Mouse (Mus musculus) forebrain, embryonic 13.5 days (tissue): ENCODE measurements around the gene Tuba1c. TPM values are rescaled to one million over a fixed set of nuclear protein-coding genes. Genes with fewer than 3 reads are reported as not detected.

Source experiments
- ATAC-seq: fragments of 200-750 bp; cut with Nextera tagmentation; 2 replicates; pipeline ENCODE4 v1.8.0; 2017
- H3K27ac ChIP-seq: fragments of 300-500 bp; sonication (generic); 2 replicates; pipeline ENCODE4 v1.5.1; 2015; ENCODE audit warnings: inconsistent platforms, mild to moderate bottlenecking, moderate library complexity
- H3K27me3 ChIP-seq: fragments of 300-500 bp; sonication (generic); 2 replicates; pipeline ENCODE4 v1.6.1; 2015; ENCODE audit warnings: mild to moderate bottlenecking, inconsistent platforms
- H3K36me3 ChIP-seq: fragments of 300-500 bp; sonication (generic); 2 replicates; pipeline ENCODE4 v1.6.1; 2015; ENCODE audit warnings: mild to moderate bottlenecking, inconsistent platforms; ENCODE audit not compliant: poor library complexity, severe bottlenecking
- H3K4me1 ChIP-seq: fragments of 300-500 bp; sonication (generic); 2 replicates; pipeline ENCODE4 v1.6.1; 2015; ENCODE audit warnings: inconsistent platforms
- H3K4me2 ChIP-seq: fragments of 300-500 bp; sonication (generic); 2 replicates; pipeline ENCODE4 v1.6.1; 2015; ENCODE audit warnings: inconsistent platforms, mild to moderate bottlenecking, moderate library complexity
- H3K4me3 ChIP-seq: fragments of 300-500 bp; sonication (generic); 2 replicates; pipeline ENCODE4 v1.5.1; 2015; ENCODE audit warnings: mild to moderate bottlenecking, inconsistent platforms
- H3K9ac ChIP-seq: fragments of 300-500 bp; sonication (generic); 2 replicates; pipeline ENCODE4 v1.6.1; 2015; ENCODE audit warnings: mild to moderate bottlenecking, inconsistent platforms
- H3K9me3 ChIP-seq: fragments of 300-500 bp; sonication (generic); replicated peaks from 2 replicates; pipeline ENCODE4 v1.6.1; 2016; ENCODE audit warnings: inconsistent platforms
- WGBS: fragments of 180-500 bp; shearing (Covaris S2); methylation state at CpG from one replicate; pipeline ENCODE4 v1.1.7; 2015; 5-methylcytosine and 5-hydroxymethylcytosine counted together
- polyA plus RNA-seq: library from polyadenylated mRNA; unstranded; fragments of >200 nt; fragmentation: Nextera tagmentation; extraction: Ambion mirVana; gene quantifications from 2 replicates; pipeline ENCODE4 v1.2.1, GENCODE M21; 2015

Gene Tuba1c
- polyA plus RNA-seq, 1 experiment from 2014 or later = 97.6 TPM

DNA sequence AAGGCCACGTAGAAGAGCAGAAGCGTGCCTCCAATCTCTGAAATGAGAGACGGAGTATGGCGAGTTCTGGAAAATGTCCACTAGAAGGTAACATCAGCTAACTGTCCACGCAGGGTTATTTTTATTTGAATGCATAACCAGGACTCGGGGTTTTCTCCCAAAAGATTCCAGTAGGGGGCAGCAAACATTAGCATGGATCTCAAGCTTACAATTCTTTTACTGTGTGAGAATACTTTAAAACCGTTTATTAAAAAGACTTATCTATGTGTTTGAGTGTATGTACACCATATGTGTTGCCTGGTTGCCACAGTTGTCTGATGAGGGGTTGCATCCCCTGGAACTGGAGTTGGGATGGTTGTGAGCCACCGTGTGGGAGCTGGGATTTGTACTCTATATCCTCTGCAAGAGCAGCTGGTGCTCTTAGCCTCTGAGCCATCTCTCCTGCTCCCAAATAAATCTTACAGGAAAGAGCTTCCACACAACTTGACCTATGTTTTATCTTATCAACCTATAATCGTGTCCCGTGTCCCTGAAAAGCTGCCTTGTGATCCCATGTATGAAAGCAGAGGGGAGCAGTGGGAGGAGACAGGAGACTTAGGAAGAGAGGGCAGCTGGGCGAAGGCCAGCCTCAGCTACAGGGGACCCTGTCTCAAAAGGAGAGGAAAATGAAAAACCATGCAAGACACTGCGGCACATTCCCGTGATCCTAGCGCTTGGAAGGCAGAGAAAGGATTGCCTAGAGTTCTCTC is 29.0 kb upstream of the Tuba1c start:
- ATAC-seq = 0 out of 2 replicates have a peak, but pooled peaks have one; percentile 41
- Histone ChIP-seq H3K4me3 (no peak overlapping the region), H3K4me1 (peaks cover 11% of the 10 kb centered on the region), H3K27me3 (0 out of 2 replicates have a peak, but pooled peaks cover 6% of the 10 kb centered on the region), H3K4me2 (0 out of 2 replicates have a peak overlapping the region, but pooled peaks have one; percentile 39), H3K36me3 (no peaks in the 10 kb centered on the region), H3K9me3 (no peaks in the 10 kb centered on the region), H3K9ac (no peak overlapping the region), H3K27ac (no peak overlapping the region; the same call in 1 of the 2 replicates)
- WGBS = 33% methylated on average over 14 of the region's 14 CpGs

DNA sequence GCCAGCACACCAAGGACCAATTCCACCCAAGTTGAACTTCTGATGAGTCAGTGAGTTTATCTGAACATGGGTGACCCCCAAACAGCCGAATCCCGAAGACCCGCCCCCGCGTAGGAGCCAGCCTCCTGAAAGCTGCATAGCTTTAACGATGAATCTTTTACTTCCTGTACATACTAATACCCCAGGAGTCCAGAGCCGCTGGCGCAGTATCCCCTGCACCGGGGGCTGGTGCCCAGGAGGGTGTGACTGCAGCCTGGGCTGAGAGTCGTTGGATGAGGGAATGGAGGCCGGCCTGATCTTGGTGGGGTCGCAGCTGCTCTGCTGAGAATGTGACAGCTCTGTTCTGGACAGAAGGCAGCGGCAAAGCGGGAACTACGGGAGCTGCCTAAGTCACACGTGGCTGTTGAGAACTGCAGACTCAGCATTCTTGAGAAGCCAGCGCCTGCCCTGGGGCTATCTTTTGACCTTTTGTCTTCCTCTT is 28.2 kb upstream of the Tuba1c start:
- 20% methylated on average over 17 of the region's 17 CpGs for WGBS
- ATAC-seq = 0 out of 2 replicates have a peak, but pooled peaks have one; percentile 13
- Histone ChIP-seq H3K4me1 (peaks cover 11% of the 10 kb centered on the region), H3K4me3 (peak overlapping the region; percentile 7; the same call in 1 of the 2 replicates), H3K27ac (no peak overlapping the region), H3K27me3 (0 out of 2 replicates have a peak, but pooled peaks cover 6% of the 10 kb centered on the region), H3K4me2 (peak overlapping the region; percentile 39), H3K9me3 (no peaks in the 10 kb centered on the region), H3K9ac (0 out of 2 replicates have a peak overlapping the region, but pooled peaks have one; percentile 18), H3K36me3 (no peaks in the 10 kb centered on the region)

DNA sequence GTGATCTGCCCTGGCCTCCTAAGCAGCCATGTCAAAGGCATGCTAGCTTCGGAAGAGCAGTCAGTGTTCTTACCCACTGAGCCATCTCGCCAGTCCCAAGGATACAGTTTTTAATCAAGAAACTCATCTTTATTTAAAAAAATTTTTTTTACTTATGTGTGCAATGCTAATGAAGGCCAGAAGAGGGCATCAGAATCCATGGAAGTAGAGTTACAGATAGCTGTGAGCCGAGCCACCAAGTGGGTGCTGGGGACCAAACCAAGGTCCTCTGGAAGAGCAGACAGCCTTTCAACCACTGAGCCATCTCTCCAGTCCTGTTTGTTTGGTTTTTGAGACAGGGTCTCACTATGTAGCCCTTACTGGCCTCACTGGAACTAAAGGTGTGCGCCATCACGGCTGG is 26.1 kb upstream of the Tuba1c start:
- WGBS = 94% methylated on average over 5 of the region's 5 CpGs
- no peak overlapping the region for H3K27ac ChIP-seq
- H3K4me2 ChIP-seq = no peak overlapping the region
- H3K4me1 ChIP-seq = peaks cover 11% of the 10 kb centered on the region
- no peak overlapping the region for H3K9ac ChIP-seq
- H3K9me3 ChIP-seq = no peaks in the 10 kb centered on the region
- ATAC-seq = no peak
- H3K27me3 ChIP-seq = 0 out of 2 replicates have a peak, but pooled peaks cover 6% of the 10 kb centered on the region
- no peak overlapping the region for H3K4me3 ChIP-seq
- H3K36me3 ChIP-seq = no peaks in the 10 kb centered on the region

DNA sequence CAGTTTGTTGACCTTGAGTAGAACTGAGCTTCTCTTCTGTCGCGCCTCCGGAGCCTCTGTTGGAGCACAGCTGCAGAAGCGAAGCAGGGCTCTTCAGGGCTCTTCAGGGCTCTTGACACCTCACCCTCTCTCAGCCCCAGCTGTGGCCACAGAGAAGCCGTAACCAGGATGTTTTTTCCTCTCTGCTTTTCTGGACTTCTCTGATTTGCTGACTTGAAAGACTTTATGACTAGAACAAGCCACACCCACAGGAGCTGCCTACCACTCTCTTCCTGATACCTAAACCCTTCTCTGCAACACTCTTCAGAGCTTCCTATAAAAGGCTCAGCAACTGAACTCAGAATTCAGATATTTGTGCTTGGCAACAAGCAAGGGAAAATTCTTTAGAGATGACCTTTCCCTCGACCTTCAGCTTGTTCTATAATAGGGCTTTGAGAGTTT is 20.9 kb upstream of the Tuba1c start:
- Histone ChIP-seq H3K9ac (no peak overlapping the region), H3K27me3 (no peaks in the 10 kb centered on the region), H3K4me1 (no peaks in the 10 kb centered on the region), H3K4me3 (no peak overlapping the region), H3K4me2 (no peak overlapping the region), H3K27ac (no peak overlapping the region), H3K9me3 (no peaks in the 10 kb centered on the region), H3K36me3 (no peaks in the 10 kb centered on the region)
- ATAC-seq = no peak
- WGBS = 76% methylated on average over 6 of the region's 6 CpGs

DNA sequence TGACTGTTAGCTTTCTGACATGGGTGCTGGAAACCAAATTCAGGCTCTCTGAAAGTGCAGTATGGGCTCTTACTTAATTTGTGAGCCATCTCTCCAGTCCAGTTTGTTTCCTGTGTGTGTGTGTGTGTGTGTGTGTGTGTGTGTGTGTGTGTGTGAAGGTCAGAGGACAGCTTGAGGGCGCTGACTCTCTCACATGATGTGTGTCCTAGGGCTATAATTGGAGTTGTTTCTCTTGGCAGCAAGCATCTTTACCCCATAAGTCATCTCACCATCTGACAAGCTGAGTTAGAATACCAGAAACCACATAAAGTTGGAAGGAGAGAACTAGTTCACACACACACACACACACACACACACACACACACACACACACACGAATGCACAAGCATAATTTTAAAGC is 18.8 kb upstream of the Tuba1c start:
- WGBS = 82% methylated on average over 2 of the region's 2 CpGs
- Histone ChIP-seq H3K9ac (no peak overlapping the region), H3K4me1 (no peaks in the 10 kb centered on the region), H3K36me3 (no peaks in the 10 kb centered on the region), H3K27me3 (no peaks in the 10 kb centered on the region), H3K4me2 (no peak overlapping the region), H3K27ac (no peak overlapping the region), H3K9me3 (no peaks in the 10 kb centered on the region), H3K4me3 (no peak overlapping the region)
- no peak for ATAC-seq

DNA sequence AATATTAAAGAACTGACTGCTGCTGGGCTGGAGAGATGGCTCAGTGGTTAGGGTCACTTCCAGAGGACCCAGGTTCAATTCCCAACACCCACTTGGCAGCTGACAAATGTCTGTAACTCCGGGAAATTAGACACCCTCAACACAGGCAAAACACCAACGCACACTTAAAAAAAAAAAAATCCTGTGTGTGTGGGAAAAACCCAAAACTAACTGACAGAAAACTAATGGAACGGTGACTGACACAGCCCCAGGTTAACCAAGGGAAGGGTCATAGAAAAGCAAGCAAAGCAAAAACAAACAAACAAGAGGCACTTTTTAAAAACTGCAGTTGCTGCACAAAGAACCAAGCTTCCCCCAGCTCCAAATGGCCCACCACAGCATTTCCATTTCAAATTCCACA is 17.7 kb upstream of the Tuba1c start:
- no peaks in the 10 kb centered on the region for H3K36me3 ChIP-seq
- 90% methylated on average over 3 of the region's 3 CpGs for WGBS
- no peak overlapping the region for H3K4me2 ChIP-seq
- H3K4me1 ChIP-seq = no peaks in the 10 kb centered on the region
- H3K27me3 ChIP-seq = no peaks in the 10 kb centered on the region
- no peak overlapping the region for H3K9ac ChIP-seq
- H3K9me3 ChIP-seq = no peaks in the 10 kb centered on the region
- no peak overlapping the region for H3K27ac ChIP-seq
- no peak overlapping the region for H3K4me3 ChIP-seq
- ATAC-seq = no peak

DNA sequence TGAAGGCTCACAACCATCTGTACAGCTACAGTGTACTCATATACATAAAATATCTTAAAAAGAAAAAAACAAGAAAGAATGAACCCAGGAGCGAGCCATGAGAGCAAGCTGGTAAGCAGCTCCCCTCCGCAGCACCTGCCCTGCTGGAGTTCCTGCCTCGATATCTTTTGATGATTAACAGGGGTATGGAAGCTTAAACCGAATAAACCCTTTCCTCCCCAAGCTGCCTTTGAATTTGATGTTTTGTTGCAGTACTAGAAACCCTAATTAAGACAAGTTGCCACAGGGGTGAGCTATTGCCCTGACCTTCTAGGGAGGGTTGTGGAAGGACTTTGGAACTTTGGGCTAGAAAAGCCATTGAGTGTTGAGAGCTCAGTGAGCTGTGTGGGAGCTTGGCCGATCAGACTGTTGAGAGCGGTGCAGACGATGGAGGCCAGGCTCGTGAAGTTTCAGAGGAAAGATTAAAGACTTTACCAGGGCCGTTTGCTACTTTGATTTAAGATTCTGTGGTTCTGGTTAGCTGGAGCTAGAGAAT is 15.1 kb upstream of the Tuba1c start:
- 65% methylated on average over 9 of the region's 9 CpGs for WGBS
- Histone ChIP-seq H3K9me3 (no peaks in the 10 kb centered on the region), H3K9ac (no peak overlapping the region), H3K4me2 (no peak overlapping the region), H3K27me3 (no peaks in the 10 kb centered on the region), H3K27ac (no peak overlapping the region), H3K4me1 (peaks cover 7% of the 10 kb centered on the region; the same call in 1 of the 2 replicates), H3K4me3 (no peak overlapping the region), H3K36me3 (no peaks in the 10 kb centered on the region)
- ATAC-seq = no peak

DNA sequence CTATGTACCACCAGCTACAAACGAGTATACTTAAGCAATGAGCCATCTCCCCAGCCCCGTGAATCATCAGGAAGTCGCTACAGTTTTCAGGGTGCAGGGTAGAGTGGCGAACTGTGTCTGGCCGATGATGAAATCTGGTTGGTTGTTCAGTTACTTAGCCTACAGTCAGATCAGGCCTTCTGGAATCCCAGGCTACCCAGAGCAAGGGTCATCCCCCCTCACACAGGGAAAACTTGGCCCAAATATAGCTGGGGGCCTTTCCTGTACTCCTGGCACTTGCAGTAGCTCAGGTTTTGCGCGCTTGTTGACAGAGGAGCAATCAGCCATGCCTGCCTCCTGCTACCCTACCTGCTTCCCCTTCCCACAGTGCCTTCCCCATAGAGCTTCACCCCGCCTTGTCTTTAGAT is 12.3 kb upstream of the Tuba1c start:
- H3K4me2 ChIP-seq = no peak overlapping the region
- no peaks in the 10 kb centered on the region for H3K27me3 ChIP-seq
- H3K9ac ChIP-seq = no peak overlapping the region
- no peak overlapping the region for H3K4me3 ChIP-seq
- no peaks in the 10 kb centered on the region for H3K9me3 ChIP-seq
- peaks cover 7% of the 10 kb centered on the region; the same call in 1 of the 2 replicates for H3K4me1 ChIP-seq
- 87% methylated on average over 8 of the region's 8 CpGs for WGBS
- no peak for ATAC-seq
- no peaks in the 10 kb centered on the region for H3K36me3 ChIP-seq
- H3K27ac ChIP-seq = no peak overlapping the region

DNA sequence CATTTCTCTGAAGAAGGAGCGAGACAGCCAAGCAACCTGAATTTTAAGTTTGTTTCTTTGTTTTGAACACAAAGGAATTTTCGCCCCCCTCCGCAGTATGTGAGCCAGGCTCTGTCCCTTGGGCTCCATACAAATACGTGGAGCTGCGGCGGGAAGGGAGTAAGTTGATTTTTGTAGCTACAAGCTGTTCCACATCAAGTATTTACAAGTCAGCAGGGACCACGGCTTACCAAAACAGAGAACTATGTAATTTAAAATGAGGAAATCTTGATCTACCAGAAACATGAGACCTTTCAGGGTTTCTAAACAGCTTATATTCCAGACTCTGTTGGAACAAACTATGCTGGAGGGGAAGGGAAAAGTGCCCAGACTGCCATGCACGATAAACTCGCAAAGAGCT is 11.7 kb upstream of the Tuba1c start:
- no peak for ATAC-seq
- Histone ChIP-seq H3K4me2 (no peak overlapping the region), H3K27ac (no peak overlapping the region), H3K36me3 (no peaks in the 10 kb centered on the region), H3K27me3 (no peaks in the 10 kb centered on the region), H3K9ac (no peak overlapping the region), H3K9me3 (no peaks in the 10 kb centered on the region), H3K4me1 (peaks cover 7% of the 10 kb centered on the region; the same call in 1 of the 2 replicates), H3K4me3 (no peak overlapping the region)
- WGBS = 57% methylated on average over 9 of the region's 9 CpGs

DNA sequence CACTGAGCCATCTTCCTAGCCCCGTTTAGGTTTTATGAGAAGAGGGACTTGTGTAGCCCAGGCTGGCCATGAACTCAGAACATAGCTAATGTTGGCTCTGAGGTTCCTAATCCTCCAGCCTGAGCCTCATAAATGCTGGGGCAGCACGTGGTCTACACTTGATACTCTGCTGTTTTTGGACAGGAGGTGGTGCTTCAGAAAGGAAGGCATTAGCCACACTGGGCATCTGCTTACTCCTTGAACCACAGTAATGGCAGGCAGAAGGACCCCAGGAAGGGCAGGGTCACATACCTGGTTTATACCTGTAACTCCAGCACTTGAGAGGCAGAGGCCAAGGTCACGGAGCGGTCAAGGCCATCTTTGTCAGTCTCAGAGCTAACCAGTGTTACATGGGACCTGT is 11.1 kb upstream of the Tuba1c start:
- no peaks in the 10 kb centered on the region for H3K36me3 ChIP-seq
- no peak overlapping the region for H3K27ac ChIP-seq
- no peak overlapping the region for H3K9ac ChIP-seq
- H3K9me3 ChIP-seq = no peaks in the 10 kb centered on the region
- no peaks in the 10 kb centered on the region for H3K27me3 ChIP-seq
- H3K4me2 ChIP-seq = no peak overlapping the region
- 83% methylated on average over 4 of the region's 4 CpGs for WGBS
- no peak for ATAC-seq
- no peak overlapping the region for H3K4me3 ChIP-seq
- H3K4me1 ChIP-seq = peaks cover 7% of the 10 kb centered on the region; the same call in 1 of the 2 replicates

DNA sequence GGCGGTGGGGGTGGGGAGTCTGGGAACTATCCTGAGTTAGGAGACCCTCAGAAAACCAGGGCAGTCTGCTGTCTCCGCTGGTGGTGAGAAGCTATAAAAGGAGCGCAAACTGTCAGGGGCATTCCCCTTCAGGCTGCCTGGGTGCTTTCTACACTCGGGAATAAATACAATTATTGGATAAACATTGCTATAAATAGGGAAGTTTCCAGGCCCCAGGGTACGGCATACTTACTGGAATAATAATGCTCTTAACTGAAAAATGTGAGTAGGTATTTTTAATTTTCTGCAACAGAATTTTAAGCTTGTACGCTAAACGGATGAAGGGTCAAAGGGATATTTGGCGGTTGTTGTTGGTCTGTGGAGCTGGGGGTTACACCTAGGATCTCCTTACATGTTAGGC is 10.3 kb upstream of the Tuba1c start:
- H3K4me2 ChIP-seq = no peak overlapping the region
- peaks cover 7% of the 10 kb centered on the region; the same call in 1 of the 2 replicates for H3K4me1 ChIP-seq
- H3K27me3 ChIP-seq = no peaks in the 10 kb centered on the region
- ATAC-seq = no peak
- WGBS = 60% methylated on average over 8 of the region's 8 CpGs
- H3K4me3 ChIP-seq = no peak overlapping the region
- no peaks in the 10 kb centered on the region for H3K36me3 ChIP-seq
- H3K27ac ChIP-seq = no peak overlapping the region
- H3K9ac ChIP-seq = no peak overlapping the region
- no peaks in the 10 kb centered on the region for H3K9me3 ChIP-seq

DNA sequence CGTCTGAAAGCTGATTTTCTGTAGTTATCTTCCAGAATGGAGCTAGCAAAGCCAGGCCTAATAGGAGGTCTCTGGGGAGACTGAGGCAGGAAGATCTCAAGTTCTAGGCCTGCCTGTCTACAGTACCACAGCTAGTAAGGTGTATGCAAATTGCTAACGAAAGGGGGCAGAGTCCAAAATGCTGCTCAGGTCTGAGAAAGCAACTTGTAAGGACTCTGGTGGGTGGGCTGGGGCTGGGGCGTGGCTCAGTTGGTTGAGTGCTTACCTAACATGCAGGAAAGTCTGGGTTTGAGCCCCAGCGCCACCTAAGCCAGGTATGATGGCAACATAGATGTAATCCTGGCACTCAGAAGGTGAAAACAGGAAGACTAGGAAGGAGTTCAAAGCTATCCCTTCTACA is 9.5 kb upstream of the Tuba1c start:
- no peak for ATAC-seq
- Histone ChIP-seq H3K4me3 (no peak overlapping the region), H3K27ac (no peak overlapping the region), H3K4me1 (peaks cover 7% of the 10 kb centered on the region; the same call in 1 of the 2 replicates), H3K9me3 (no peaks in the 10 kb centered on the region), H3K9ac (no peak overlapping the region), H3K4me2 (no peak overlapping the region), H3K36me3 (no peaks in the 10 kb centered on the region), H3K27me3 (no peaks in the 10 kb centered on the region)
- 94% methylated on average over 4 of the region's 4 CpGs for WGBS
